Mouse (Mus musculus): Measurements from ENCODE around the gene Aipl1.

Aipl1 gene

GRCm38 (mm10) chr11:72050168-72050894 lies 13.0 kb upstream of the Aipl1 start:
- DNase-seq, result no peak

GRCm38 (mm10) chr11:72049171-72049759 lies 12.0 kb upstream of the Aipl1 start:
- DNase-seq, result no peak

DNA sequence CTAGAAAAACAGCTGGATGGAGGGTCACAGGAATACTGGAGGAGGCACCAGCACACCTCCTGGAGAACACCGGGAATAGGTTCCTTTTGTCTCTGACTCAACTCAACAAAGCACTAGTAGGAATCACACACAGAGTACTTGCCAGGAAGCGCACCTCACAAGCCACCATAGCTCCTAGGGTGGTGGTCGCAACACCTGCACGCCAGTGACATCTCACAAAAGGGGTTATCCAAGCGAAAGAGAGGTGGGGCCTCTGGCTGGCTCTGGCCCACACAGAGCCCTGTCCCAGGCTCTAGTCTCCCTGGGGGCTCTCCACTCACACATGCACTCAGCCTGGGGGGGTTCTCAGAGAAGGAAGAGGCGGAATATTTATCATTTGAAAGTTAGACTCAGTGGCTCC lies 11.4 kb upstream of the Aipl1 start:
- DNase-seq, result no peak

DNA sequence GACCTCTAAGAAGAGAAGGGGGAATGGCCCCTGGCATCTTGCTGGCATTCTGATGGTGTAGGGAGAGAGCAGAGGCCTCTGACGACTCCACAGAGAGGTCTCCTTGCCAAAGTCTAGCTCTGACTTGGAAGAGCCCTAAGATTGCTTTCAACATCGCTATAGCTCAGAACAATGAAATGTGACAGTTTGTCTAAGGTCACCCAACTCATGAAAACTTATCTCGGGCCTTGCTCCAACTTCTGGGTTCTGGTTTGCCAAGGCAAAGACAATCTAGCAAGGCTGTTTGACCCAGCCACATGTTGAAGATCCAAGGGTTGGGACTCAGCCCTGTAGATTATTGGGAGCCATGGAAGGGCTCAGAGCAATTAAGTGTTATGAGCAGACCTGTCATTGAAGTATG lies 6.9 kb upstream of the Aipl1 start:
- DNase-seq, result no peak

GRCm38 (mm10) chr11:72042631-72043030 lies 5.3 kb upstream of the Aipl1 start:
- DNase-seq, result no peak

- peak; percentile 94 for DNase-seq
These were observed 4.7 kb upstream of the Aipl1 start, which contains the start of gene Pimreg for GRCm38 (mm10) chr11:72041768-72042607. TSS of gene Pimreg (plus strand) at chr11:72042032.

- DNase-seq, result peak; percentile 22
These were observed 4.0 kb upstream of the Aipl1 start for GRCm38 (mm10) chr11:72041290-72041767.

- DNase-seq, result no peak
These were observed 2.5 kb upstream of the Aipl1 start for GRCm38 (mm10) chr11:72039599-72040386.

DNA sequence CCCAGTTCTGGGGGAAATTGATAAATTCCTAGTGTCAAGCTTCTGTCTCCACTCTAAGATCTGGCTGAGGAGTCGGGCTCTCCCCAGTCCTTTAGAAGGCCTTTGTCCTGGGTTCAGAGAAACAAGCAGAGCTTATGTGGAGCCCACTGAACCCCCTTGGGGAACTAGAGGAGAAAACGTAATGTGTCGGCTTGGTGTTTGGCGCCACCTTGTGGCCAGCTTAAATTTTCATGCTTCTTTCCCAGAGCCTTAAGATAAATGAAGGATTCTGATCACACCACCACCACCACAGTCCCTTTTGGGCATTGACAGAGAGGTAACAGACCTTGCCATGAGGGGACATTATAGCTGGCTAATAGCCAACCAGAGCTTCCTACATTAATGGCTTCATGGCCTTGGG lies 687 bp upstream of the Aipl1 start:
- peak; percentile 75 for DNase-seq

- DNase-seq, result no peak
These were observed 4.7 kb downstream of the Aipl1 start for GRCm38 (mm10) chr11:72032589-72032988.

DNA sequence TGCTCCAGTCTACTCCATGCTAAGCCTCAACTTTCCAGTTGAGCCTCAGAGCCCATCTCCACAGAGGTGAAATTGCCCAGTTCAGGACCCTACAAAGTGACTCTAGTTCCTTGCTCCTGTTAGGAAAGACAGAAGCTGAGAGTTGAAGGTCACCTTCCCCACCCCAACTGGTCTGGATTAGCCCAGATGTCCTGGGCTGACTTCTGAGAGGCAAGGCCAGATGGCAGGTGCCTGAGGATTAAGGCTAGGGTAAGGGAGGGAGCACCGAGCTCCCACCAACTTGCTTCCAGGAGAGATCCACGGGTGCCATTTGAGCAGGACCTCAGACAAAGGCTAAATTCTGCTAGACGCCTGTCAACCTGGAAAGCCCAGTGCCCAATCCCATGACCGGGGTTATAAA lies 5.2 kb downstream of the Aipl1 start:
- no peak for DNase-seq

- DNase-seq, result no peak
These were observed 6.0 kb downstream of the Aipl1 start for GRCm38 (mm10) chr11:72031353-72031752.

DNA sequence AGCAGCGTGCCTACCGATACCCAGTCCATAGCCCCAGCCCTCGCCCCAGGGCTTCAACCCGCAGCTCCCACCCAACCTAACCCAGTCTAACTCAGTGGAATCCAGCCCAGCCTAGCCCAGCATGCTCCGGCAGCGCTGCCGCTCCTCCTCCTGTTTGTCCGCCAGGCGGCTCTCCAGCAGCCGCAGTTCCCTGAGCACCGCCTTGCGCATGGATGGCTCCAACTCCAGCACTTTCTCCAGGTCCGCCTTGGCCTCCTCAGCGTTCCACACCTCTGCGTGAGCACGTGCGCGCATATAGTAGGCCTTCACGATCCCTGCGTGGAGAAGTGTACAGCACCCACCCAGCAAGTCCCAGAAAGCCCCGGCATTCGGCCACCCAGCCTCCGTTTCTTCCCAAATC lies 8.2 kb downstream of the Aipl1 start:
- DNase-seq, result no peak

GRCm38 (mm10) chr11:72027836-72028235 lies 9.5 kb downstream of the Aipl1 start:
- DNase-seq, result no peak

DNA sequence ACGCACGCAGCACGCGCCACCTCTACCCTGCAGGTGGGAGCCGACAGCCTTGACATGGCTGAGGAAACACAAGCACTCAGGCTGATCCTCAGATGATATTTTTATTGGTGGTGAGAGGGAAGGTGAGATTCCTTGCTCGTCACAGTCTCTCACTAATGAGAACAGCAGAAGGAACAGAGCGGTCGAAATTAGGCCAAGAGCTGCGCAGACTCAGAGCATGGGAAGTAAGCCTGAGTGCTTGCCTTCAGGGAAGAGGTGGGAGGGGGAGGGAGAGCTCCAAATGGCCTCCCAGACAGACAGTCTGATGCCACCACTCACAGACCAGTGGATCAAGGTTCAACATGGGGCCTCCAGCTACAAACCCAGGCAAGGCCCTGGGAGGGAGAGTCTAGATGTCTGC lies 10.8 kb downstream of the Aipl1 start:
- no peak for DNase-seq

- DNase-seq, result peak; percentile 42
These were observed 11.5 kb downstream of the Aipl1 start for GRCm38 (mm10) chr11:72025843-72026242.

DNA sequence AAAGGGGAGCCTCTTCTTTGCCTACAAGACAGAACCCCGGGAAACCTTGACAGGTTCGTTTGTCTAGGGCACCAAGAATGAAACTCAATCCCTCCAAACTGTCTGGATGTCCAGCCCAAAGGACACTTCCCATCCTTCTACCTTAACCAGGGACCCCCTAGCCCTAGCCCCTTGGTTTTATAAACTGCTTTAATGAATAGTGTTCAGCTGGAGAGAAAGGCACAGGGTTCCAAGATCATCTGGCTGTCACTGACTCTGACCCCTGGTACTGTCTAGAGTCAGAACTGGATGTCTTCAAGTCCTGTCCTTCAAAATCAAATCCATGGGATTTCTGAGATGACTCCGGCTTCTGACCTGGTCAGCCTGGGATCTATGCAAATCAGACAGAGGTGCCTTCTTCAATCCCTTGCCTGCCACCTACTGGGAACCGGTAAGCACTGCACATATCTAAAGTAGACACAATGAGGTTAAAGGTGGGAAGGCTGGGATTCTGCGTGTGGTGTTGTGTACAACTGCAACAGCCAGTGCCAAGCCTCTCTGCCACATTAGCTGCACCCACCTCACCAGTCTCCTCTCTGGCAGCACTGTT lies 13.0 kb downstream of the Aipl1 start:
- peak; percentile 68 for DNase-seq

- DNase-seq, result no peak
These were observed 13.7 kb downstream of the Aipl1 start for GRCm38 (mm10) chr11:72023581-72023980.

DNA sequence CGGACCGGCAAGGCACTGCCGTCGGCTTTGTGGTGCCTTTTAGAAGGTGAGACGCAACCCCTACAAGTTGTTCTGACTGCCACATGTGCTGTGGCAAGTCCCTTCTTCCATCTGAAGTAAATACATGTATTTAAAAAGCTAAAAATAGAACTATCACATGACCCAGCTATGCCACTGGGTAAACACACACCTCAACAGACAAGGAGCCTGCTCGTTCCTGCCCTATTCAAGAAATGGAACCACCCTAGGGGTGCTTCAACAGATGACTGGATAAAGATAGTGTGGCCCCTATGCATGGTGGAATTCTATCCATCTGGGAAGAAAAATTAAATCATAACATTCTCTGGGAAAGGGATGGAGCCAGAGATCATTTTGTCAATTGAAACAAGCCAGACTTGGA lies 14.5 kb downstream of the Aipl1 start:
- DNase-seq, result no peak

DNA sequence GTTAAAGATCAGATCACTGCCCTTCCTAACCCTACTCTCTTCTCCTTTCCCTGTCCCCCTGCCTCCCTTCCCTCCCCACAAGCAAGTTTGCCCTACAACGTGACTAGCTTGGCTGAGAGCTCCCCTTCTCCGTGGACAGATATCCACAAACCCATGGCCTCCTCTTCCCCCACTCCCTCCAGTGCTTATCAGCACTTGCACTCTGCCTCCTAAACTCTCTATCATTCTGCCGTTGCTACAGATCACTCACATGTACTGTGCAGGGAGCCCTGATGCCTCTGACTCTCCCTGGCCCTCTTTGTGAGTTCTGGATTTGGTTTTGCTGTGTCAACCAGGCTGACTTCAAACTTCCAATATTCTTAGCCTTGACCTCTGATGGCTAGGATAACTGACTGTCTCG lies 16.3 kb downstream of the Aipl1 start:
- DNase-seq, result no peak

DNA sequence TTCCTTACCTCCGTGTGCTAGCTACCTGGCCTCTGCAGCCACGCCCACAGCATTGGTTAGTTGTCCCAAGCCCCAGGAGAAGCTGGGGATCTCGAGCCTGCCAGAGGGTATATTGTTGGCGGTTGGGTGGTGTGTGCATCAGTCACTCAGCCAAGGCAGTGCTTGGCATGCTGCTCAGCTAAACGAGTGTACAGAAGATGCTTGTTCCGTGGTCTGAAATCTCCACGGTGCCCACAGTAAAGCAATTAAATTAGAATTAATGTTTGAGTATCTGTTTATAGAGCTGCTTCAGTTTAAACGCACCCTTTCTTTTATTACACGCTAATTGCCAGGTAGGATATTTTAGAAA lies 20.1 kb downstream of the Aipl1 start:
- DNase-seq, result no peak

DNA sequence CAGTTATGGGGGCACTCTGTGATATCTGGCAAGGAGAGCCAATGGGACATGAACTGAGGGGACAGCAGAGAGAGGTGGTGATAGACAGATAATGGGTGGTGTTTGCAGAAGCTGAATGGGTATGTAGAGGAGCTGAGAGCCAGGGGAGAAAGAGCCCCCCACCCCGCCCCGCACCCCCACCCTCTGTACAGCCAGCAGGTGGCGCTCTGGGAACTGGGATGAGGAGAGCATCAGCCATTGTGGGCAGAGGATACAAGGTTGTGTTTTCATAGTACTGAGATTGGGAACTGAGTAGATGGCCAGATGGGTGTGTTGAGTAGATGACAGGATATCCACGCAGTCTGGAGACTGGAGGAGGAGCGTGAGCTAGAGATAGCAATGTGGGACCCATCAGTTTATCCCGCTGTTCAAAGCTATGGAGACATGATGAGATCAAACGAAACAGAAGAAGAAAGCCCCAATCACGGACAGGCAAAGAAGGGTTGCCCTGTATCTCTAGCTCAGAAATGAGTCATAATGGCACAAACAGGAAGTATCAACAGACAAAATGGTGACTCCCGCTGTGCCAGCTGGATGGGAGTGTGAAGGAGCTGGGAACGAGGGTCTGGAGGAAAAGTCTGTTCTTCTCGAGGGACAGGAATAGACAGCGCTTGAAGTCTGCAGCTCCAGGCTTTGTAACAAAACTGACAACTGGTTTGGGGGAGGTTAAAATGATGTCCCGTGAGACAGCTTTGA lies 20.6 kb downstream of the Aipl1 start:
- DNase-seq, result no peak
